Mouse (Mus musculus) testis, adult 2 months (tissue): ENCODE measurements around the gene Dact3.

Experiments
- CTCF ChIP-seq: fragments of 200-500 bp; IDR thresholded peaks from 2 replicates; pipeline ENCODE4 v1.5.1; 2012; ENCODE audit warnings: low read depth, mild to moderate bottlenecking, inconsistent platforms, low read length, moderate library complexity; ENCODE audit not compliant: control insufficient read depth, insufficient read depth, insufficient replicate concordance
- POLR2A ChIP-seq: fragments of 200-500 bp; IDR thresholded peaks from 2 replicates; pipeline ENCODE4 v1.6.1; 2012; ENCODE audit warnings: low read depth, mild to moderate bottlenecking, inconsistent platforms, low read length, moderate library complexity; ENCODE audit not compliant: control insufficient read depth

DNA sequence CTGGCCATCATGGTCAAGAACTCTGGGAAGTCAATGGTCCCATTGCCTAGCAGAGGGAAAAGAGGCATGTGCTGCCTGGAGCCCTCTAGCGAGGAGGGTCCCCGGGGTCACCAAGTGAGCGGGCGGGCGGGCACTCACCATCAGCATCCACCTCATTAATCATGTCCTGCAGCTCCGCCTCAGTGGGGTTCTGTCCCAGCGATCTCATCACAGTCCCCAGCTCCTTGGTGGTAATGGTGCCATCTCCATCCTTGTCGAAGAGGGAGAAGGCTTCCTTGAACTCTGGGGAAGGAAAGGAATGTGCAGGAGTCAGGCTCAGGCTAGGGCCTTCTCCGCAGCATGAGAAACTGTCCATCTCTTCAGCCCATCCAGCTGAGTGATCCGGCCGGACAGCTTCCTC lies 42.3 kb downstream of the Dact3 start:
- TF ChIP-seq CTCF, result no peak
- no peak for TF ChIP-seq POLR2A
